Mouse (Mus musculus) splenic B cell, adult 2 months (primary cell): ENCODE measurements around the gene Atg4b.
"Not testable (repeated sequence)": the region's sequence is repeated elsewhere in the genome, so short reads cannot be mapped to it uniquely, and the experiment has no call there.

Experiments
- DNase-seq: peaks from one replicate; pipeline ENCODE4 v3.0.0-alpha.2; 2011; ENCODE audit warnings: low read depth, low spot score
- H3K27me3 ChIP-seq: 2 replicates; pipeline ENCODE4 v1.6.1; 2012; ENCODE audit warnings: mild to moderate bottlenecking, low read length, moderate library complexity, mixed read lengths; ENCODE audit not compliant: control insufficient read depth, poor library complexity, insufficient read depth, severe bottlenecking
- H3K36me3 ChIP-seq: 2 replicates; pipeline ENCODE4 v1.6.1; 2012; ENCODE audit warnings: mild to moderate bottlenecking, low read length, moderate library complexity, mixed read lengths; ENCODE audit not compliant: control insufficient read depth, poor library complexity, insufficient read depth, severe bottlenecking

The Atg4b gene

GRCm38 (mm10) chr1:93740671-93741070 is 10.6 kb upstream of the Atg4b start:
- H3K27me3 ChIP-seq = no peaks in the 10 kb centered on the region
- H3K36me3 ChIP-seq = no peaks in the 10 kb centered on the region
- DNase-seq = no peak

GRCm38 (mm10) chr1:93741987-93742386 is 9.3 kb upstream of the Atg4b start:
- H3K36me3 ChIP-seq = no peaks in the 10 kb centered on the region
- no peak for DNase-seq
- no peaks in the 10 kb centered on the region for H3K27me3 ChIP-seq

- Histone ChIP-seq H3K27me3 (no peaks in the 10 kb centered on the region), H3K36me3 (no peaks in the 10 kb centered on the region)
- peak; percentile 44 for DNase-seq
Observed at GRCm38 (mm10) chr1:93742910-93743309, 8.4 kb upstream of the Atg4b start.

GRCm38 (mm10) chr1:93746179-93746578 is 5.1 kb upstream of the Atg4b start:
- DNase-seq = no peak
- Histone ChIP-seq H3K36me3 (0 out of 2 replicates have a peak, but pooled peaks cover 3% of the 10 kb centered on the region), H3K27me3 (no peaks in the 10 kb centered on the region)

- H3K36me3 ChIP-seq = 0 out of 2 replicates have a peak, but pooled peaks cover 3% of the 10 kb centered on the region
- H3K27me3 ChIP-seq = no peaks in the 10 kb centered on the region
- no peak for DNase-seq
Observed at GRCm38 (mm10) chr1:93748539-93748938, 2.8 kb upstream of the Atg4b start.

- peak; percentile 28 for DNase-seq
- Histone ChIP-seq H3K36me3 (0 out of 2 replicates have a peak, but pooled peaks cover 3% of the 10 kb centered on the region), H3K27me3 (no peaks in the 10 kb centered on the region)
Observed at GRCm38 (mm10) chr1:93753911-93754572, 2.7 kb downstream of the Atg4b start.

- Histone ChIP-seq H3K36me3 (0 out of 2 replicates have a peak, but pooled peaks cover 1% of the 10 kb centered on the region), H3K27me3 (no peaks in the 10 kb centered on the region)
- DNase-seq = peak; percentile 89
Observed at GRCm38 (mm10) chr1:93754573-93755290, 3.4 kb downstream of the Atg4b start, which contains the start of gene Thap4. Gene Thap4, minus strand, starts transcription at chr1:93754864.

- H3K36me3 ChIP-seq = no peaks in the 10 kb centered on the region
- no peaks in the 10 kb centered on the region for H3K27me3 ChIP-seq
- DNase-seq = no peak
Observed at GRCm38 (mm10) chr1:93755291-93755610, 4.0 kb downstream of the Atg4b start.

GRCm38 (mm10) chr1:93755618-93756017 is 4.3 kb downstream of the Atg4b start:
- Histone ChIP-seq H3K27me3 (no peaks in the 10 kb centered on the region), H3K36me3 (no peaks in the 10 kb centered on the region)
- no peak for DNase-seq

- H3K27me3 ChIP-seq = no peaks in the 10 kb centered on the region
- no peak for DNase-seq
- no peaks in the 10 kb centered on the region for H3K36me3 ChIP-seq
Observed at GRCm38 (mm10) chr1:93756154-93756553, 4.9 kb downstream of the Atg4b start.

GRCm38 (mm10) chr1:93760076-93760475 is 8.8 kb downstream of the Atg4b start:
- H3K36me3 ChIP-seq = no peaks in the 10 kb centered on the region
- no peak for DNase-seq
- no peaks in the 10 kb centered on the region for H3K27me3 ChIP-seq

GRCm38 (mm10) chr1:93763531-93763930 is 12.2 kb downstream of the Atg4b start:
- not testable (repeated sequence) for H3K27me3 ChIP-seq, DNase-seq, H3K36me3 ChIP-seq

- no peaks in the 10 kb centered on the region for H3K27me3 ChIP-seq
- DNase-seq = no peak
- no peaks in the 10 kb centered on the region for H3K36me3 ChIP-seq
Observed at GRCm38 (mm10) chr1:93764871-93765591, 13.7 kb downstream of the Atg4b start.

- Histone ChIP-seq H3K36me3 (peaks cover 2% of the 10 kb centered on the region; the same call in 1 of the 2 replicates), H3K27me3 (no peaks in the 10 kb centered on the region)
- DNase-seq = no peak
Observed at GRCm38 (mm10) chr1:93767600-93767999, 16.3 kb downstream of the Atg4b start.

GRCm38 (mm10) chr1:93769901-93770300 is 18.6 kb downstream of the Atg4b start:
- Histone ChIP-seq H3K27me3 (no peaks in the 10 kb centered on the region), H3K36me3 (peaks cover 4% of the 10 kb centered on the region)
- DNase-seq = no peak
